Mouse (Mus musculus) embryonic facial prominence, embryonic 13.5 days (tissue): Measurements from ENCODE around the gene H2-T22. TPM values are rescaled to one million over a fixed set of nuclear protein-coding genes. Genes with fewer than 3 reads are reported as not detected.
"Not testable (repeated sequence)": the region's sequence is repeated elsewhere in the genome, so short reads cannot be mapped to it uniquely, and the experiment has no call there.

Source experiments
- ATAC-seq: fragments of 200-750 bp; cut with Nextera tagmentation; 2 replicates; pipeline ENCODE4 v1.8.0; 2017; ENCODE audit warnings: low read depth; ENCODE audit not compliant: insufficient number of reproducible peaks, insufficient read depth, low FRiP score, low TSS enrichment
- H3K27ac ChIP-seq: fragments of 300-500 bp; sonication (generic); 2 replicates; pipeline ENCODE4 v1.5.1; 2015; ENCODE audit warnings: moderate library complexity, mild to moderate bottlenecking, inconsistent platforms
- H3K27me3 ChIP-seq: fragments of 300-500 bp; sonication (generic); 2 replicates; pipeline ENCODE4 v1.6.1; 2015; ENCODE audit warnings: mild to moderate bottlenecking, inconsistent platforms
- H3K36me3 ChIP-seq: fragments of 300-500 bp; sonication (generic); 2 replicates; pipeline ENCODE4 v1.6.1; 2015; ENCODE audit warnings: mild to moderate bottlenecking, inconsistent platforms
- H3K4me1 ChIP-seq: fragments of 300-500 bp; sonication (generic); 2 replicates; pipeline ENCODE4 v1.6.1; 2015; ENCODE audit warnings: inconsistent platforms
- H3K4me2 ChIP-seq: fragments of 300-500 bp; sonication (generic); 2 replicates; pipeline ENCODE4 v1.6.1; 2015; ENCODE audit warnings: moderate library complexity, mild to moderate bottlenecking, inconsistent platforms
- H3K4me3 ChIP-seq: fragments of 300-500 bp; sonication (generic); 2 replicates; pipeline ENCODE4 v1.5.1; 2015; ENCODE audit warnings: mild to moderate bottlenecking, inconsistent platforms
- H3K9ac ChIP-seq: fragments of 300-500 bp; sonication (generic); 2 replicates; pipeline ENCODE4 v1.6.1; 2015; ENCODE audit warnings: mild to moderate bottlenecking, inconsistent platforms
- H3K9me3 ChIP-seq: fragments of 300-500 bp; sonication (generic); 2 replicates; pipeline ENCODE4 v1.6.1; 2016; ENCODE audit warnings: inconsistent platforms
- WGBS: fragments of 180-500 bp; shearing (Covaris S2); methylation state at CpG from one replicate; pipeline ENCODE4 v1.1.7; 2015; ENCODE audit warnings: mixed read lengths; 5-methylcytosine and 5-hydroxymethylcytosine counted together
- polyA plus RNA-seq: library from polyadenylated mRNA; unstranded; fragments of >200 nt; fragmentation: Nextera tagmentation; extraction: Ambion mirVana; gene quantifications from 2 replicates; pipeline ENCODE4 v1.2.1, GENCODE M21; 2015

Gene H2-T22
- polyA plus RNA-seq, 1 experiment from 2014 or later, result 20.1 TPM

- H3K9ac ChIP-seq, result peak overlapping the region; percentile 69
- H3K4me1 ChIP-seq, H3K36me3 ChIP-seq, H3K27ac ChIP-seq, H3K9me3 ChIP-seq, H3K27me3 ChIP-seq: not testable (repeated sequence)
- ATAC-seq, result 0 out of 2 replicates have a peak, but pooled peaks have one; percentile 63
- peak overlapping the region; percentile 76 for H3K4me2 ChIP-seq
- 1% methylated on average over 19 of the region's 19 CpGs for WGBS
- H3K4me3 ChIP-seq, result peak overlapping the region; percentile 48
Measured at GRCm38 (mm10) chr17:36042055-36042454, 492 bp downstream of the H2-T22 start.

- H3K9me3 ChIP-seq, H3K27ac ChIP-seq, H3K4me3 ChIP-seq, H3K36me3 ChIP-seq, H3K27me3 ChIP-seq, H3K9ac ChIP-seq, ATAC-seq, H3K4me1 ChIP-seq, H3K4me2 ChIP-seq: not testable (repeated sequence)
- 87% methylated on average over 2 of the region's 2 CpGs for WGBS
Measured at GRCm38 (mm10) chr17:36040604-36041003, 1.9 kb downstream of the H2-T22 start.

GRCm38 (mm10) chr17:36036126-36036525, 6.4 kb downstream of the H2-T22 start:
- not testable (repeated sequence) for H3K9ac ChIP-seq, H3K27me3 ChIP-seq, ATAC-seq, H3K27ac ChIP-seq, H3K9me3 ChIP-seq, H3K4me3 ChIP-seq, H3K36me3 ChIP-seq, H3K4me2 ChIP-seq, H3K4me1 ChIP-seq
- WGBS, result 86% methylated on average over 13 of the region's 13 CpGs

GRCm38 (mm10) chr17:36035010-36035638, 7.4 kb downstream of the H2-T22 start:
- not testable (repeated sequence) for H3K36me3 ChIP-seq, H3K27me3 ChIP-seq, H3K27ac ChIP-seq, H3K4me2 ChIP-seq, ATAC-seq, H3K9ac ChIP-seq, H3K4me3 ChIP-seq, H3K9me3 ChIP-seq, H3K4me1 ChIP-seq
- WGBS, result 33% methylated on average over 3 of the region's 3 CpGs

- not testable (repeated sequence) for H3K27ac ChIP-seq, H3K9ac ChIP-seq, ATAC-seq, H3K9me3 ChIP-seq, H3K4me2 ChIP-seq, H3K4me1 ChIP-seq, H3K36me3 ChIP-seq, H3K4me3 ChIP-seq, H3K27me3 ChIP-seq
- 63% methylated on average over 3 of the region's 3 CpGs for WGBS
Measured at GRCm38 (mm10) chr17:36034524-36034923, 8.0 kb downstream of the H2-T22 start.

- Histone ChIP-seq H3K9ac (peak within 1 kb of the TSS; percentile 76), H3K4me2 (peak within 1 kb of the TSS; percentile 90), H3K4me3 (peak within 1 kb of the TSS; percentile 56)
- ATAC-seq, H3K36me3 ChIP-seq, H3K4me1 ChIP-seq, H3K9me3 ChIP-seq, H3K27me3 ChIP-seq, H3K27ac ChIP-seq: not testable (repeated sequence)
- 1% methylated on average over 25 of the region's 25 CpGs for WGBS
Measured at GRCm38 (mm10) chr17:36032351-36032875, 10.1 kb downstream of the H2-T22 start, which contains the start of gene H2-T23. H2-T23 (minus strand) TSS chr17:36032855.

GRCm38 (mm10) chr17:36031583-36032331, 10.8 kb downstream of the H2-T22 start:
- Histone ChIP-seq H3K9ac (peak overlapping the region; percentile 76), H3K4me3 (peak overlapping the region; percentile 56), H3K4me2 (peak overlapping the region; percentile 90)
- H3K9me3 ChIP-seq, H3K4me1 ChIP-seq, H3K36me3 ChIP-seq, H3K27me3 ChIP-seq, H3K27ac ChIP-seq: not testable (repeated sequence)
- WGBS, result 1% methylated on average over 40 of the region's 40 CpGs
- peak; percentile 40 for ATAC-seq

- H3K36me3 ChIP-seq, ATAC-seq, H3K27me3 ChIP-seq, H3K4me1 ChIP-seq, H3K9me3 ChIP-seq, H3K27ac ChIP-seq: not testable (repeated sequence)
- Histone ChIP-seq H3K4me2 (peak overlapping the region; percentile 90), H3K9ac (peak overlapping the region; percentile 76), H3K4me3 (peak overlapping the region; percentile 56)
- WGBS, result 36% methylated on average over 8 of the region's 8 CpGs
Measured at GRCm38 (mm10) chr17:36030703-36031582, 11.6 kb downstream of the H2-T22 start.

- 77% methylated on average over 4 of the region's 4 CpGs for WGBS
- H3K27ac ChIP-seq, H3K4me3 ChIP-seq, H3K4me2 ChIP-seq, H3K36me3 ChIP-seq, H3K9me3 ChIP-seq, H3K9ac ChIP-seq, H3K4me1 ChIP-seq, H3K27me3 ChIP-seq, ATAC-seq: not testable (repeated sequence)
Measured at GRCm38 (mm10) chr17:36030046-36030702, 12.4 kb downstream of the H2-T22 start.

GRCm38 (mm10) chr17:36028879-36029619, 13.5 kb downstream of the H2-T22 start:
- Histone ChIP-seq H3K4me3 (no peak overlapping the region), H3K36me3 (no peaks in the 10 kb centered on the region), H3K4me1 (peaks cover 6% of the 10 kb centered on the region), H3K27ac (no peak overlapping the region), H3K9ac (no peak overlapping the region), H3K27me3 (peaks cover 5% of the 10 kb centered on the region; the same call in 1 of the 2 replicates), H3K9me3 (no peaks in the 10 kb centered on the region), H3K4me2 (no peak overlapping the region)
- WGBS, result 87% methylated on average over 7 of the region's 7 CpGs
- no peak for ATAC-seq
